ENCODE assay signal across 8 mouse cellular contexts in genomic region chr7:24530062-24530931, GRCm38 (mm10). TPM values are rescaled to one million over a fixed set of nuclear protein-coding genes. Genes with fewer than 3 reads are reported as not detected.
DNase-seq lines count a peak whose midpoint lies in the region; ATAC-seq lines count a peak whose summit lies in the region.

Irgq (plus strand) TSS chr7:24530689.

- H3K27me3 ChIP-seq in hindbrain, embryonic 12.5 days, result peaks cover 19% of the 10 kb centered on the region

- H3K9ac ChIP-seq in hindbrain, embryonic 12.5 days, result peak within 1 kb of the TSS; percentile 93

- peak within 1 kb of the TSS; percentile 71 for H3K4me3 ChIP-seq in hindbrain, embryonic 12.5 days

- DNase-seq in NIH3T3 (ENCODE audit: low read depth), result peak; percentile 100
- peak; percentile 98 to 99 for DNase-seq in cerebellum, postnatal 10 days
- peak; percentile 99 for DNase-seq in frontal cortex, postnatal 10 days (ENCODE audit: low spot score in 2 of 2)
- DNase-seq in layer of hippocampus, postnatal 14 days (ENCODE audit: low spot score in 2 of 2), result peak; percentile 98 to 100
- peak; percentile 99 for DNase-seq in lung, postnatal 14 days
- peak; percentile 100 for DNase-seq in retina, adult 2 months (ENCODE audit: low read depth, low spot score)
- peak; percentile 97 to 98 for DNase-seq in thymus, postnatal 36 days

- peak within 1 kb of the TSS; percentile 91 for H3K4me2 ChIP-seq in hindbrain, embryonic 12.5 days (replicated peaks)

- under 1% methylated on average over 44 of the region's 44 CpGs for WGBS in hindbrain, embryonic 12.5 days

- H3K4me1 ChIP-seq in hindbrain, embryonic 12.5 days, result peaks cover 40% of the 10 kb centered on the region

- no peaks in the 10 kb centered on the region for H3K9me3 ChIP-seq in hindbrain, embryonic 12.5 days (replicated peaks)

- peak; percentile 93 for ATAC-seq in hindbrain, embryonic 12.5 days (ENCODE audit: low FRiP score)

- H3K27ac ChIP-seq in hindbrain, embryonic 12.5 days, result peak within 1 kb of the TSS; percentile 88

- H3K36me3 ChIP-seq in hindbrain, embryonic 12.5 days, result peaks cover 24% of the 10 kb centered on the region

RNA-seq across cellular contexts. Expression of gene Irgq, which starts in this region (rescaled TPM):
- 29.0 and 34.1 TPM in 2 replicates for polyA plus RNA-seq in hindbrain, embryonic 12.5 days (2016; fragmentation: Nextera tagmentation; extraction: Ambion mirVana)
- 10 to 100 TPM; 87.5 to 89.7 TPM for total RNA-seq in layer of hippocampus, postnatal 14 days (2021)

Comparison
In these comparisons a context has a peak if more than half of its experiments do, and no peak if none do; other contexts are left out.
1. Peak in every context shown above with its lines: DNase-seq, ATAC-seq, H3K4me3 ChIP-seq and H3K27ac ChIP-seq.